Mouse (Mus musculus): ENCODE measurements around the gene Cyb5d1.

- TF ChIP-seq MXI1 (IDR thresholded peaks at IDR 0.05; ENCODE audit: low read depth, low read length) = no peak
- TF ChIP-seq MAX (IDR thresholded peaks at IDR 0.05; ENCODE audit: low read length) = no peak
- no peak for TF ChIP-seq POLR2A (IDR thresholded peaks at IDR 0.05; ENCODE audit: low read depth, low read length)
- TF ChIP-seq USF2 (conservative IDR thresholded peaks at IDR 0.05; ENCODE audit: low read depth, low read length) = no peak
- no peak for TF ChIP-seq CTCF (conservative IDR thresholded peaks at IDR 0.05 in 1 of 2, IDR thresholded peaks at IDR 0.05 in 1 of 2; ENCODE audit: low read depth in 2 of 2, low read length in 2 of 2)
- TF ChIP-seq ETS1 (conservative IDR thresholded peaks at IDR 0.05; ENCODE audit: low read depth, low read length) = no peak
- TF ChIP-seq SMC3 (IDR thresholded peaks at IDR 0.05; ENCODE audit: low read depth, low read length) = no peak
- TF ChIP-seq ZC3H11A (IDR thresholded peaks at IDR 0.05; ENCODE audit: low read depth, low read length) = no peak
- no peak for TF ChIP-seq EP300 (IDR thresholded peaks at IDR 0.05; ENCODE audit: low read length)
- no peak for TF ChIP-seq NELFE (IDR thresholded peaks at IDR 0.05; ENCODE audit: low read depth, low read length)
- TF ChIP-seq TBP (conservative IDR thresholded peaks at IDR 0.05; ENCODE audit: low read depth, low read length) = no peak
- TF ChIP-seq CHD1 (IDR thresholded peaks at IDR 0.05; ENCODE audit: low read depth, low read length) = no peak
Observed at GRCm38 (mm10) chr11:69369990-69370816, 25.2 kb downstream of the Cyb5d1 start.

All from CH12.LX (cell line).